Mouse (Mus musculus) heart, postnatal 36 days (tissue): ENCODE data around the gene Ttc21a. TPM values are rescaled to one million over a fixed set of nuclear protein-coding genes. Genes with fewer than 3 reads are reported as not detected.

Experiments used
- DNase-seq, 2 experiments: peaks; one replicate each; pipeline ENCODE4 v3.0.0; 2021 to 2022
- intact Hi-C: fragments of 180-260 bp; cut with DNase I; formaldehyde crosslinking; loops from one replicate; pipeline ENCODE4 v1.15.1; 2025
- total RNA-seq, 2 experiments: library from RNA; stranded (reverse); gene quantifications; 2 replicates each; pipeline ENCODE4 v1.2.3; 2021

The Ttc21a gene
- total RNA-seq: not detected

DNA sequence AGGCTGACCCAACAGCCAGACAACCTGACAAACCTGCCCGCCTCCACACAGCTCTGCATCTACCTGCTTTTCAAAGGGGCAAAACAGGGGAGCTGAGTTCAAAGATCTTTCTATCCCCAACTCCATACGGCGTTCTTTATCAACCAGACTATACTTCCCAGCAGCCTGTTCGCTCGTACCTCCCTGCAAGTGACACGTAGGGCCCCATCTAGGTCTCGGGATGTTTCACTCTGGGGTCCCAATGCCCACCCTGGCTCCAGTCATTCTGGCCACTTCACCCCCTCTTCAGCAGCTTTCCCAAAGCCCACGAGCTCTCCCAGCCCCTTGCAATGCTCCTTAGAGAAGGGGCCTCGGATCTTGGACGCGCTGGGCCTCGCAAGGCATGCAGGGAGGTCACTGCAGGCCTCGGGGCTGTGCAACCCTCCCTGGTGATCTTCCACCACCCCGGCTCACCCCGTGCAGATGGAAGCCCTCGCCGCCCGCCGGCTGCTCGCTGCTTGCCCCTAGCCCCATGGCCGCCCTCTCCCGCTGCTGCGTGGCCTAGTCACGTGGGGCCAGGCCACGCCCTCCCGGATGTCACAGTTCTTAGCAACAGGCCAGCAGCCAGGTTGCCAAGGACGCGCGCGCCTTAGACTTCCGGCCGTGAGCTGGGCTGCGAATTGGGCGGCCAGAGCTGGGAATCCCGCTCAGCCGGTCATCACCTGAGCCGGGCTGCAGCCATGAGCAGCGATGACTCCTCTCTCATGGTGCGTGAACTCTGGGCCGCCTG, at the start of gene Ttc21a, which contains the start of gene Gorasp1:
TSS of gene Ttc21a (plus strand) at position 602 of the 769 bp plus-strand sequence.
TSS of gene Gorasp1 (minus strand) at position 561 of the 769 bp plus-strand sequence.
- peak; percentile 96 to 97 for DNase-seq
- intact Hi-C loops: loop anchor here (2.0 kb wide), 1 partner anchor 66 kb away; no protein-coding TSS in a partner anchor

DNA sequence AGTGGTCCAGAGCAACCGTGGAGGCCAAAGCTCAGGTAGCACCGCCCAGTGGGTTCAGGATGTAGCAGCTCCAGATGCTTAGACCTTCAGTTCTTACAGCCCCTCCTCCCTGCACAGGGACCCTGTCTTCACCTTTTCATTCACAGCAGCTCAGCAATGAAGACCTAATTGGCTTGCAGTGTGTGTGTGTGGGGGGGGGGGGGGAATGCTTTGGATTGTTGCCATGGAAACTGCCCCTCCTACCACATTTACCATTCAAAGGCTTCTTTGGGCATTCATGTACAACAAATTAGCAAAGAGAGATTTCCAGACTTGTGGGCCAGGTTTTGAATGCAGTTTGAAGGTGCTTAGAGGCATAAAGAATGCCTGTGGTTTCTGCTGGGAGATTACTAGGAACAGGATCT, 48.6 kb upstream of the Ttc21a start:
- no peak for DNase-seq
- intact Hi-C loops: no loop called here

DNA sequence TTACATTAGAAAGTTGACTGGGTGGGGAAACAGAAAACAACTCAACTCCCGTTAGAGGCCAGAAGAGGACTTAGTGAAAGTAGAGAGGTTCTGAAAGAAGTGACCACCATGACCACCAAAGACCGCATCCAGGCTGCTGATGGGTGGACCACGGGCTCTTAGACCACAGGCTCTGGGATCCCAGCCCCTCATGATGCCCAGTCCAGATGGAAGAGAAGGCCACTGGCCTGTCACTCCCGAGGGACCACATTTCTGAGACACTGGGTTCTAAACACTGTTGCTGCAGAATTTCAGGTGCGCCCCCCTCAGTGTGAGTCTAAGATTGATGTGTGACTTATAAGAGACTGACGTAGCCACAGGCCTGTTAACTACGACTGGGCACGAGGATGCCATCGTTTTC, 48.0 kb upstream of the Ttc21a start:
- no peak for DNase-seq
- intact Hi-C loops: no loop called here

DNA sequence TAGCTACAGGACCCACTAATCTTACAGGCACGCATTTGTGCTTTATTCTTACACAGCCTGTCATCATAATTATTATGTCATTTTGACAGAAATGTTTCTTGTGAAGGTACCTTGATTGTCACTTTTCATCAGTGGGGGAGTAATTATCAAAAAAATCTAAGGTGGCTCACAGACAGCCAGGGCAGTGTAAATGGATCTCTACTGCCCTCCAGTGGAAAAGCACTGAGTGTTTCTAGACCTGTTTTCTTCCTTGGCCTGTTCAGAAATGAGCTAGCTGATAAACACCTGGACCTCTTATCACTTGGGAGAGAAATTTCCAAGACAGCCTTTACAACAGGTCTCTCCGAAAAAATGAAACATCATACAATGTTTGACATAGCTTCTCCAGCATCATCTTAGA, 46.7 kb upstream of the Ttc21a start:
- DNase-seq: no peak
- intact Hi-C loops: loop anchor here (1.0 to 10.0 kb wide), 5 partner anchors 98 to 976 kb away; no protein-coding TSS in a partner anchor

DNA sequence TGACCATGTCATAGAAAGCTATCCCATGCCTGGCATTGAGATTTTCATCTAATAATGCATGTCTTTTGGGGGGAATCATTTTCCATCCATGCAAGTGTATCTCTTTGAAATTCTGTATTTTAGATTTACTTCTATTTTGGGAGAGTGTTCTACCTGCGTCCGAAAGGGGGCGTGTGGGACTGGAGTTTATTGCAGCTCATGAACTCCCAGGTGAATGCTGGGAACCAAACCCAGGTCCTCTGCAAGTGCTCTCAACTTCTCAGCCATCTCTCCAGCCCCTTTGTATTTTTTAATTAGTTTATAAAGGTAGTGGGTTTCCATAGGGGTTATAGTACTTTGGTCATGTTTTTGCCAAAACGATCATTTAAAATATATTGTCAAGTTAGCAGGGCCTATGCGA, 43.5 kb upstream of the Ttc21a start:
- DNase-seq: no peak
- intact Hi-C loops: loop anchor here (5.0 to 10.0 kb wide), 3 partner anchors 102 to 979 kb away; no protein-coding TSS in a partner anchor

DNA sequence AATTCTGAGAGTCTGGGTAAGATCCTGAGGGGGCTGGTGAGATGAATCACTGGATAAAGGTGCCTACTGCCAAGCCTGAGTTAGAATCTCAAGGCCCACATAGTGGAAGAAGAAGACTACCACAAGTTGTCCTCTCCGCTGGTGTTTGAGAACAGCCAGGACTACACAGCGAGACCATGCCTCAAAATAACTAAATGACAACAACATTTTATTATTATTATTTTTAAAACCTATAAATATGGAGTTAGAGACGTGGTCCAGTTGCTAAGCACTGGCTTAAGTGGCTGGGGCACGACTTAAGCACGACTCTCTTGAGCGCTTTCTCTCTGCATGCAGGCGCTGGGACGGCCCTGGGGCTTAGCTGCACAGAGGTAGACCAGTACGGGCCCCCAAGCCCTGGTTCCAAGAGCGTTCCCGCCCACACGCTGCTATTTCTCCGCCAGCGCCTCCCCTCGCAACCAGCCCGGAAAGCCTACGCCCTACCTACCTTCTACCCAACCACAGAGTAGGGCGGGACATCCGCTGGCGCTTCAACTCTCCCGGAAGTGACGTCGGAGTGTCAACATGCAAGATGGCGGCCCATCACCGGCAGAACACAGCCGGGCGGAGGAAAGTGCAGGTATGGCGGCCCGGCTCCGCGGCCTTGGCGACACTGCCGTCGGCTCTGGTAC, 42.9 kb upstream of the Ttc21a start, which contains the start of gene Wdr48:
TSS of gene Wdr48 (plus strand) at position 540 of the 671 bp plus-strand sequence.
- peak; percentile 96 to 97 for DNase-seq
- intact Hi-C loops: loop anchor here (5.0 to 10.0 kb wide), 4 partner anchors 102 to 980 kb away; partner anchors contain the start of gene Myd88

DNA sequence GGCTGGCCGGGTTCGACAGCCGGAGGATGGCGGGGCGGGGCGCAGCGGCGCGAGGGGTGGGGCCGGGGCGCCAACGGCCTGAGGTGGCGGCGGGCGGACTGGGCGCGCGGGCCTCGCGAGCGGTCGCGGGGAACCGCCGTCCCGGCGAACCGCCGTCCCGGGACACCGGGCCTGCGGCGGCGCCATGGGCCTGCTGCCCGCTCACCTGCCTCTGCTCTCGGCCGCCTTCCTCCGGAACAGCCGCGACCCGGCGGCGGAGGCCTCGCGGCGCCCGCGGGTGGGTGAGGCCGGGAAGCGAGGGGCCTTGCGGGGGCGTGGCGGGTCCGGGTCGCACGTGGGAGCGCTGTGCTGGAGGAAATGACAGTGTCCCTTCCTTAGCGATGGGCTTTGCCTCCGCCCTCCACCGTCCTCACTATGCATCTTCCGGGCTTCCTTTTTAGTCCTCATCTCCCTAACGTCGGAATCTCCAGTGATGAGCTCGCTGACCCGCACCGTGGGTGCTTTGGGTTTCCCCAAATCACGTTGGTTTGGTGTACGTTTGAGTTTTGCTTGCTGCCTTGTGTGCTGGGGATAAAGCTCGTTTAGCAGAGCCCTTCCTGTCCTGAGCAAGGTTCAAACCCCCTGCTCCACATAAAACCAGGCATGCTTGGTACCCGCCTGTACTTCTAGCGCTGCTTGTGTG, 42.2 kb upstream of the Ttc21a start:
- intact Hi-C loops: loop anchor here (5.0 to 10.0 kb wide), 3 partner anchors 310 to 980 kb away; partner anchors contain the start of gene Myd88
- no peak for DNase-seq

DNA sequence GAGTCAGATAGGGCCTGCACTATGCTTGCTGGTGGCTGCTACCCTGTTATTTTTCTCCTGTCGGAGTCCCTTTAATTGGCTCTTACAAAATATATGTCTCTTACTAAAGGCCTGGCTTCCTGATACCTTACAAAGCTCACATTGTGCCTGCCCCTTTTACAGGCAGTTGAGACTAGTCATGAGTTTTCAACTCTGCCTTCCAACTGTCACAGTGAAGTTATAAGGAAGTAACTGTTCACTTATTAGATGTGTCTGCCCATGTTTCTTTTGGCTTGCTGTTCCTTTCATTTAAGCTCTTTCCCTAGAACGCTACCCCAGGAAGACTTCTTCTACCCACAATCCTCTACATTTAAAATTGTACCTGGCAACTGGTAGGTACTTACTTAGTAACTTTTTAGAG, 38.0 kb upstream of the Ttc21a start:
- intact Hi-C loops: loop anchor here (5.0 to 10.0 kb wide), 3 partner anchors 315 to 985 kb away; partner anchors contain the start of gene Myd88
- DNase-seq: no peak

DNA sequence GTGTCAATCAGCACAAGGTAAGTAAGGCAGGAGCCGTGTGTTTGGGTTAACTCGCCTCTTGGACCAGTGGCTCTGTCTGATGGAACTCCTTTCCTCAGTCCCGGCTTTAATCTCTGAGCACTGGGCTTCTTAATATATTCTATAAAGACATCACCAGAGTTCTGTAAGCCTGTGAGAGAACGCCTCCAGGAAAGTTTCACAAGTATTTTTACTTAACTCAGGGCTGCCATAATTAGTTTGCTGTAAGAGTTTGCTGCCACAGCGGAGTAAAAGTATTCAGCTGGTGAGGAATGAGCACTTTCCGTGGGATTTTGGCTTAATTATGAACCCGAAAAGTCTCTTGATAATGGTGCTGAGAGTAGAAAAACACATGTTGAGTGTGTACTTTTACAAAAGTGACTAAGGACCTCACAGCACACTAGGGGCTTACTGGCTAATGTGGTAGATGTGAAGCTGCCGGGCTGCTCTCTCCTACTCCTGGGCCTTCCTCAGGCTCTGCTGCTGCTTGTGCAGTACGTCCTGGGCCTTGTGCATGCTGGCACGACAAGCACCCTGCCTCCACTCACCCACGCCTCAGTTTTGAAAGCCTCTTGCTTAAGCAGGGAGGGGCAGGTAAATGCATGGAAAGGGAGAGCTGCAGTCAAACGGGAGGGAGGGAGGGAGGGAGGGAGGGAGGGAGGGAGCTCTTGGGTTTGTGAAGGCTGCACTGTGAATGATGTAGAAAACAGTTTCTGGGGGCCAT, 34.8 kb upstream of the Ttc21a start:
- no peak for DNase-seq
- intact Hi-C loops: no loop called here

DNA sequence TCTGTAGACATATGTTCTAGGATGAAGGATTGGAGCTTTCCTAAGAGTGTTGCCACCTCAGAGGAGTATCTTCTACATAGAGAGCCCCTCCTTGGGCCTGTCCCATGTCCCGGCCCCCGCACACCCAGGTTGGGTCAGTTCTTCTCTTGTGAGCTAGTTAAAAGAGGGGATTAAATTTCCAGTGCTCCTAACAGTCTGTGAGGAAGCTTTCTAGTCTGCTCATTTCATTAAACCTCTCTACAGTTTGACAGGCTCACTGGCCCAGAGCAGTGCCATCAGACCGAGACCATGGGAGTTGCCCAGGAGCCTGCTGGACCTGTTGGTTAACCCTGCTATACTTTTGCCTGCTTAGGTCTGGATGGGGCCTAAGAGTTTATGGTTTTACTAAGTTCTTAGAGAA, 28.7 kb upstream of the Ttc21a start:
- DNase-seq: no peak
- intact Hi-C loops: no loop called here

DNA sequence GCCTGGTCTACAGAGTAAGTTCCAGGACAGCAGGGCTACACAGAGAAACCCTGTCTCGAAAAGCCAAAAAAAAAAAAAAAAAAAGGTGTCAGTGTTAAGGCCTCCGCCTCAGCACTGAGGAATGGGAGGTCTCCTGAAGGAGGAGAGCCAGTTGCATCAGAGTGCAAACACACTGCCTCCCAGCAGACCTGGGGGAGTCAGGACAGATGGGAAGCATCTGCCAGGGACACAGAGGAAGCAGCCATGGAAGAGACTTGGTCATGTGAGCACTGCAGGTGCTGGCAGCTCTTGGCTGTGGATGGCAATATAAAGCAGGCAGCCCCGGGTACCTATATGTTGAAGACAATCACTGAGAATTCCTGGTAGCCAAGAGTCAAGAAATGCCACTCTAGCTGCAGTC, 27.5 kb upstream of the Ttc21a start:
- DNase-seq: no peak
- intact Hi-C loops: loop anchor here (5.0 kb wide), 2 partner anchors 102 to 162 kb away; no protein-coding TSS in a partner anchor

DNA sequence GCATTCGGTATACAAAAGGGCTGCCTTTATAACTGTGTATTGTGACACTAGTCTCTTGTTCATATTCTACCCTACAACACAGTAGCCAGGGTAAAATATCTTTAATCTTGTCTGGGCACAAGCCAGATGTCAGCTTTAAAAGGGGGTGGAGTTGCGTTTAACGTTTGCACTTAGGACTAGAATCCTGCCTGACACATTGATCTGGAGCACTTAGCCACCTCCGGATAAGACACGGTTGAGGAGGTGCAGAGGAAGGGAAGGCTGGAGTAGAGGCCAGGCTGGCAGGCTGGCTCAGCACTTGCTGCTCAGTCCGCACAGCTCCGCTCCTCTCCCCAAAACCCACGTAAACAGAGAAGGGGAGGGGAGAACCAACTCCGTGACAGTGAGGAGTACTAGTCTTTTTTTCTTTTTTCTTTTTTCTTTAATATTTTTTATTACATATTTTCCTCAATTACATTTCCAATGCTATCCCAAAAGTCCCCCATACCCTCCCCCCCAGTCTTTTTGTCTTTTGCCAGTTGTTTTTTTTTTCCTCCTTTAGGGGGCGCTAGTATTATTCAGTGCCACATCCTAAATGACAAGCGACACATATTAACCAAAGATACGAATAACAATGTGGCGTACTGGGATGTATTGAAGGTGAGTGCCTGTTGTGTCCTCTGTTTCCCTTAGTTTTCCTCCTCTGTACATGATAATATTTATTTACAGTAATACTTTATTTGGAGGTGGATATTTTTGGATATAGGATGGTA, 24.1 kb upstream of the Ttc21a start:
- DNase-seq: no peak
- intact Hi-C loops: loop anchor here (5.0 kb wide), 2 partner anchors 99 to 159 kb away; no protein-coding TSS in a partner anchor

DNA sequence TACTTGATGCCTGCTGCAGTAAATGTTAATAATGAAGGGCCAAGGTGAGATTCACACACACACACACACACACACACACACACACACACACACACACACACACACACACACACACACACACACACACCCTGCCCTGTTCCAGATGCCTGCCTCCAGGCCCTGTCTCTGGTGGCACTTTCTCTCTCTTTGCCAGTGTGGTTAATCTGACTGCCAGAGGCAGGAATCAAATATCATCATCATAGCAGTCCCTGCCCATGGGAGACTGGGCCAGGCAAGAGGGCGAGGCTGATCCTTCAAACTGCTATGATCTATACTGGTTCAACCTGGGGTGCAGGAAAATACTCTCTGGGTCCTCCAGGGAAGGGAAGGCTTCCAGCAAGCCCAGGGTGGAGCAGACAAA, 17.5 kb upstream of the Ttc21a start:
- DNase-seq: no peak
- intact Hi-C loops: no loop called here

DNA sequence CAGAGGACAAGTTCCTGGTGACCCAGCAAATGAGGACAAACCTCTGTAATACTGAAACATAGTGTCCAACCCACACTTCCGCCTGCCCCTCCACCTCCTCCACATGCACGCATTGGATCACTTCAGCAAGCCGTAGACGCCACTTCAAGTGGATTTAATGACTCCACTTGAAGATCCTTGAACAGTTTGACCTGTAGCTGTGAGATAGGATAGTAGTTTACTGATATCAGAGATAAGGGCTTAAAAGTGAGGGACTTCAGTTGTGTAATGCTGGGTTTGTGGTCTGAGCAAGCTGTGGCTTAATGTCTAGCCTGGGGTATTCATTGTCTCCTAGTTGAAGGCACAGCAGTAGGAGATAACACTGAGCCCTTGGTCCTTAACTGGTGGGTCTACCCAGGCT, 13.9 kb upstream of the Ttc21a start:
- intact Hi-C loops: no loop called here

DNA sequence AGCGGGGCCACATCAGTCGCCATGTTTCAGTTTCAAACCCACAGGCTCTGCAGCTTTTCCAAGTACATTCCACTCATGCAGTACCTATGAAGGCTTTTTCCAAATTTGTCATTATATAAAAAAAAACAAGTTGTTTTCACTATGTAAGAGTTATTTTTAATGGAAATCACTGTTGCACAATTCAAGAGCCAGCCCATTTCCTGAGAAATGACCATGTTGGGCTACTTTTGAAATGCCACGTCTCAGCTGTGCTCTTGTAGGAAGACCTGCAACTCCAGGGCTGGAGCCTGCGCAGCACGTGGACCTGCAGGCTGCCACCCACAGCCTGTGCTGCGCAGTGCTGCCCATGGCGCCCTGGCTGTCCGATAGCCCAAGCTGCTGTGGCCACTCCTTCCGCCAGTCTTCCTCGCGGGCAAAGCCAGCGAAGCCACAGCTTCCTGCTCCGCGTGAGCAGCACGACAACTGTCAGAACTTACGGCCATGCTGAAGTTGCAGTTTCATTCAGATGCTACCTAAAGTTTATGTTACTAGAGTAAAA, 12.2 kb upstream of the Ttc21a start:
- intact Hi-C loops: no loop called here
- DNase-seq: peak in 1 of 2 experiments; percentile 14

More for the DNA sequence above, 13.9 kb upstream of the Ttc21a start:
- DNase-seq: no peak

DNA sequence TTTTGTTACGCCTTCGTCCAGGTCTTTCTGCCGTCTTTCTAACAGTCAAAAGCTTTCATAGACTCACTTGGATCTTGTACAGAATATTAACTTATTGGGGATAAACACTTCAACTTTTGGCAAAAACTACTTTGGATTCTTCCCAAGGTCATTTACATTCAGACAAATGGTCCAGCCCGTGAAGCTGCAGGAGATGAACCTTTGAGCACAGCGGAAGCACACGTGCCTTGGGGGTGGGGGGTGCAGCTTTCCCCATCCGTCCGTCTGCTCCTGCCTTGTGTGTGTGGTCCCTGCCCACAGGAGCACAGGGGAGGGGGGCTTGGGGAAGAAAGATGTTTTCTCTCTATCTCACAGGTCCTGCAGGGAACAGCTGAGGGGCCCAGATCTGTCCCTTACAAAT, 11.7 kb upstream of the Ttc21a start:
- intact Hi-C loops: no loop called here
- DNase-seq: no peak

DNA sequence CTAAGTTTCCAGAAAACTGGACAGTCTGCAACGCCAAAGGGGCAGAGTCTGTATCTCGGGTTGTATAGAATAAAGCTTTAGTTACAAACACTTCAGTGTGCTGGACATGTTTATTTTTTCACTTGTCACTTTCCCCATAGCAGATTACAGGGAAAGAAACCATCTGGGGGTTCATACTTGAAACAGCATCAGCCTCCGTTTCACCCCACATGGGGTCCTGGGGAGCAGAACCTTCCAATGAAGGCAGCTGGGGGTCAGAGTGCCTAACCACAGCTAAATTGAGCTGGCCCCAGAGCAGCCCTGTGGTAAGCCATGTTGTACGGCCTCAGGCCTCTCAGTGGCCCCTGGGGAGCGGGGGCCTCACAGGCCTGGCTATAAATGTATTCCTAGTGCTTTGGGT, 10.9 kb upstream of the Ttc21a start:
- intact Hi-C loops: no loop called here
- DNase-seq: no peak

DNA sequence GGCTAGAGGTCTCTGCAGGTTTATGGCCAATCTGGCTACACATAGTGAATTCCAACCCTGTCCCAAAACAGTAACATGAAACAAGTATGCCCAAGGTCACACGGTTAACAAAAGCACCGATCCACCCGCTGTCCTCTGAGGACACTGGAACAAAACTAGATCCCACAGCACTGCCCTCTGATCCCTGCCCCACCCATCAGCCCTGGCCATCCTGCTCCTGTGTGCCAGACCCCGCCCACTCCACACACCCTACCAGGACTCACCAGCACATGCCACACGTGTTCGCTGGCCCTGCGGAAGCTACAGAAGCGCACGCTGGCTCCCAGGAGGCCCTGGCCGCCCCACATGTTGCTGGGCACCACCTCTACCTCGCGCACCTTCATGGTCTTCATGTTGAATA, 5.0 kb upstream of the Ttc21a start:
- intact Hi-C loops: no loop called here
- DNase-seq: no peak

DNA sequence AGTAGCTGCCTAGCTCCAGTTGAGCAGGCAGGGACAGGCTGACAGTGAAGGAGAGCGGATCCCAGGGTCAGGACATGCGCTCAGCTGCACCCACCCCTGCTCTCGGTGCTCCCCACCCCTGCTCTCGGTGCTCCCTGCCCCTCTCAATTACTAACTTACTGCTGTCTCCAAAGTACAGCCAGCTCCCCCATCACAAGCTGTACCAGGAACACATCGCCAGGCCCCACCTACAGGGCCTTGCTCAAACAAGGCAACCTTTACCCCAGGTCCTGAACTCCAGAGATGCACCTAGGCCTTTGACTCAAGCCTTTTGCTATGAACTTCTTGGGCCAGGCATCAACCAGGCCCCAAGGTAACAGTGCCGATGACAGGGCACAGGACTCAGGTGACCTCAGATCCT, 3.7 kb upstream of the Ttc21a start:
- intact Hi-C loops: loop anchor here (2.0 kb wide), 1 partner anchor 37 kb away; no protein-coding TSS in a partner anchor
- DNase-seq: no peak
